In genomic region chr2:6478966-6479391, GRCm38 (mm10) we compare ENCODE assay signal across 8 mouse cellular contexts.
DNase-seq lines count a peak whose midpoint lies in the region; ATAC-seq and TF ChIP-seq lines count a peak whose summit lies in the region.

No protein-coding gene starts in this region.

- H3K4me2 ChIP-seq in hindbrain, embryonic 15.5 days: no peak overlapping the region
- no peak overlapping the region for H3K4me2 ChIP-seq in liver, embryonic 14.5 days (ENCODE audit: low read depth)

- ATAC-seq in hindbrain, embryonic 15.5 days (ENCODE audit: low FRiP score, low read depth): peak; percentile 62; the same call in 1 of the 2 replicates
- ATAC-seq in liver, embryonic 14.5 days (ENCODE audit: insufficient read depth): peak; percentile 33

- no peak overlapping the region for H3K9ac ChIP-seq in hindbrain, embryonic 15.5 days
- no peak overlapping the region for H3K9ac ChIP-seq in liver, embryonic 14.5 days (replicated peaks)

- H3K27me3 ChIP-seq in hindbrain, embryonic 15.5 days: no peaks in the 10 kb centered on the region
- H3K27me3 ChIP-seq in liver, embryonic 14.5 days (ENCODE audit: control insufficient read depth, insufficient read depth, low read length): no peaks in the 10 kb centered on the region

- peak; percentile 12 for DNase-seq in cerebellum, adult 11 months
- DNase-seq in cerebellum, adult 11-12 months: no peak
- DNase-seq in adrenal gland, postnatal 36 days: peak; percentile 68 to 78
- DNase-seq in gastrocnemius, postnatal 25 days: peak; percentile 70
- no peak for DNase-seq in liver, embryonic 14.5 days (ENCODE audit: low read depth in 3 of 3, low spot score in 3 of 3)
- DNase-seq in monocyte, adult 2 months (ENCODE audit: low read depth in 1 of 2, low spot score in 2 of 2): peak; percentile 4 to 34
- DNase-seq in layer of hippocampus, adult 9-10 months (ENCODE audit: low spot score): no peak

- peak overlapping the region; percentile 37; the same call in 1 of the 2 replicates for H3K27ac ChIP-seq in hindbrain, embryonic 15.5 days (replicated peaks)
- H3K27ac ChIP-seq in liver, embryonic 14.5 days: no peak overlapping the region

- H3K4me1 ChIP-seq in hindbrain, embryonic 15.5 days (replicated peaks): peaks cover 28% of the 10 kb centered on the region
- H3K4me1 ChIP-seq in liver, embryonic 14.5 days (replicated peaks; ENCODE audit: control insufficient read depth in 2 of 2, insufficient read depth in 2 of 2, low read length in 1 of 2): no peaks in the 10 kb centered on the region

- H3K4me3 ChIP-seq in hindbrain, embryonic 15.5 days: no peak overlapping the region
- H3K4me3 ChIP-seq in liver, embryonic 14.5 days (ENCODE audit: insufficient read depth in 1 of 2, low read depth in 2 of 2, low read length in 2 of 2): no peak overlapping the region

- no peaks in the 10 kb centered on the region for H3K36me3 ChIP-seq in hindbrain, embryonic 15.5 days
- no peaks in the 10 kb centered on the region for H3K36me3 ChIP-seq in liver, embryonic 14.5 days (replicated peaks; ENCODE audit: control insufficient read depth, insufficient read depth, low read depth)

- WGBS in hindbrain, embryonic 15.5 days: 30% methylated on average over 13 of the region's 13 CpGs
- WGBS in liver, embryonic 14.5 days (ENCODE audit: insufficient replicate concordance): 32% methylated on average over 13 of the region's 13 CpGs

- no peak for TF ChIP-seq CTCF in liver, embryonic 14.5 days (IDR thresholded peaks at IDR 0.05; ENCODE audit: low read depth)

- H3K9me3 ChIP-seq in hindbrain, embryonic 15.5 days: no peaks in the 10 kb centered on the region
- H3K9me3 ChIP-seq in liver, embryonic 14.5 days (ENCODE audit: control insufficient read depth, low read length): no peaks in the 10 kb centered on the region

- TF ChIP-seq EP300 in liver, embryonic 14.5 days (IDR thresholded peaks at IDR 0.05; ENCODE audit: low read depth): no peak

Comparison
In these comparisons a context has a peak if more than half of its experiments do, and no peak if none do; other contexts are left out.
1. DNase-seq: peak in cerebellum, adult 11 months (single experiment), adrenal gland, postnatal 36 days (2 of 2), gastrocnemius, postnatal 25 days (single experiment) and monocyte, adult 2 months (2 of 2); none in cerebellum, adult 11-12 months (single experiment), liver, embryonic 14.5 days (0 of 3) and layer of hippocampus, adult 9-10 months (single experiment).